Mouse (Mus musculus) right cerebral cortex, postnatal 36 days (tissue): Measurements from ENCODE around the gene Myom3.

Experiments
- DNase-seq, 2 experiments: peaks; one replicate each; pipeline ENCODE4 v3.0.0; 2022; ENCODE audit warnings: low spot score in 2 of 2, mixed read lengths in 1 of 2

Myom3 gene

GRCm38 (mm10) chr4:135855536-135856222 lies 96.2 kb downstream of the Myom3 start, which contains the start of gene Srsf10:
TSS of gene Srsf10 (plus strand) at chr4:135855747.
- DNase-seq: peak; percentile 92 to 94

GRCm38 (mm10) chr4:135856223-135857091 lies 96.9 kb downstream of the Myom3 start:
- DNase-seq: peak; percentile 32 to 45

GRCm38 (mm10) chr4:135857597-135858186 lies 98.2 kb downstream of the Myom3 start:
- no peak for DNase-seq
